Mouse (Mus musculus) layer of hippocampus, adult 11-12 months (tissue): Measurements from ENCODE around the gene Polg2.
A peak's percentile ranks its signal among the peaks of the same experiment; 100 is the strongest.
"Not testable (repeated sequence)": the region's sequence is repeated elsewhere in the genome, so short reads cannot be mapped to it uniquely, and the experiment has no call there.

Experiments used
- DNase-seq: peaks from one replicate; pipeline ENCODE4 v3.0.0; 2022; ENCODE audit warnings: low spot score

The Polg2 gene

DNA sequence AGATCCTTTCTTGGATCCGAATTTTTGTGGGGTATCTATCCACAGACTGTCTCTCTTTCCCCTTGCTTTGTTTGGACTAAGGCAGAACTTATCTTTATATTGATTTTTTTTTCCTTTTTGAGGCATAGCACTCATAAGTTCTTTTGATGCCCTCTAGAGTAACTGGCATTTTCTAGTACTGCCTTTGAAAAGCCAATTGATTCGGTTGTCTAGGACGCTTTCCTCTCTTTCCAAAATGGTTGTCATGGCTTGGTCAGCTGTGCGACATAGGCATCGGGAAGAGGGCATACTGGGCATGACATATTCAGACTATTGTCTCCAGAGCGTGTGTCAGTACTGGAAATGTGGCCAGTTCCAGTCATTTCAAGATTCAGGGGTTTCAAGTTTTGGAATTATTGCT lies 10.3 kb upstream of the Polg2 start:
- no peak for DNase-seq

DNA sequence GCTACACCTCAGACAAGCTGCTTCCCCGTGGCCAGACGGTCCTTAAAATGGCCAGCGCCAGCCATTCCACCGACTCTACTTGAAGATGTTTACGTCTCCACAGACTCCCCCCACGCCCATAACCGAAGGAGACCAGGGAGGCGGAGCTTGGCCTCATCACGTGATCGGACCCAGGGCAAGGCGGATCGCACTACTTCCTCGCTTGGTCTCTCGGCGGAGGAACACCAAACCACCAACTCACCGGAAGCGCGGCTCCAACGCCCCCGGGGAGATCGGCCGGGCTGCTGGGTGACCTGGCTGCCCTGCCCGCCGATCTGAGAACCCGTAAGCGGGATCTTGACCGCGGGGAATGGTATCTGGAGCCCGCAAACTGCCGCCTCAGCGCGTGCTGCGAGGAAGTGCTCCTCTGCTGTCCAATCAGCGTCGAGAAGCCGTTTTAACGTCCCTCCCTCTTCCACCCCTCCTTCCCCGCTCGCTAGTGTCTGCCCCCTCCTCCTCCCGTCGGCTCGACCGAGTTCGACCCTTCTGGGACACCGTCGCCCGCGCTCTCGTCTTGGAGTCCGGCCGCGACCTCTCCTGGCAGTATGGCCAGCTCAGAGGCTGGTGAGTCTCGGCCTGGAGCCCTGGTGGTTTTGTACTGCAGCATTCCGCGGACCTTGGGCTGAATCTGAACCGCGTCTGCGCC lies 9.6 kb upstream of the Polg2 start, which contains the start of the genes Ddx5 and Cep95:
TSS of gene Ddx5 (minus strand) at position 411 of the 685 bp plus-strand sequence.
TSS of gene Cep95 (plus strand) at position 478 of the 685 bp plus-strand sequence.
- DNase-seq, result peak; percentile 98

DNA sequence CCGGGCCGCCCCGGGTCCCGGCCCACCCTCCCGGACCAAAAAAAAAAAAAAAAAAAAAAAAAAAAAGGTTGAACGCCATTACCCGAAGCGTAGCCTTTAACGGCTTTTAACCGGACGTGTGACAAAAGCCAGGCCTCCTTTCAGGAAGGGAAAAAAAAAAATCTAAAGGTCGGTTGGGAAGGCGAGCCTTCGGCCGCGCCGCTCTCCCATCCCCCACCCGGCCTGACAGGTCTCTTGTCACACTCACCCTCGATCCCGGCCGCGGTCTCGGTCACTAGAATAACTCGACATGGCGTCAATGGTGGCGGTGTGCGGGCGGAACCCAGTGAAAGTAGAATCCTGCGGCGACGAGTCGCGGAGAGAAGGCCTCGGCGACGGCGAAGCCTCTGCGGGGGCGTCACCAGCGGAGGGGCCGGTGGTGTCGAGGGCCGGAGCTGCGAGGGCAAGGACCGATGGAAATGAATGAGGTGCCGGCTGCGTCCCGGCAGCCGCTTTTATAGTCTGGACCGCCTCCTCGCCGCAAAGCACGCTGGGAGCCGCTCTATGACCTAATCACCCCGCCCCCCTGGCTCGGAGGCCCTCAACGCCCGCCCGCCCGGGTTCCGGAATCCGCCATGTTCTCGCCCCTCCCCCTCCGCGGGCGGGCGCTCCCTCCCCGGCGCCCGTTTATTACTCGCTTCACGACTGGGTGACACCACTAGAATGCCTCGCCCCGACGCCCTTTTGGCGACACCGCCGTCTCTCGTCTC lies 8.9 kb upstream of the Polg2 start:
- peak; percentile 99 for DNase-seq

DNA sequence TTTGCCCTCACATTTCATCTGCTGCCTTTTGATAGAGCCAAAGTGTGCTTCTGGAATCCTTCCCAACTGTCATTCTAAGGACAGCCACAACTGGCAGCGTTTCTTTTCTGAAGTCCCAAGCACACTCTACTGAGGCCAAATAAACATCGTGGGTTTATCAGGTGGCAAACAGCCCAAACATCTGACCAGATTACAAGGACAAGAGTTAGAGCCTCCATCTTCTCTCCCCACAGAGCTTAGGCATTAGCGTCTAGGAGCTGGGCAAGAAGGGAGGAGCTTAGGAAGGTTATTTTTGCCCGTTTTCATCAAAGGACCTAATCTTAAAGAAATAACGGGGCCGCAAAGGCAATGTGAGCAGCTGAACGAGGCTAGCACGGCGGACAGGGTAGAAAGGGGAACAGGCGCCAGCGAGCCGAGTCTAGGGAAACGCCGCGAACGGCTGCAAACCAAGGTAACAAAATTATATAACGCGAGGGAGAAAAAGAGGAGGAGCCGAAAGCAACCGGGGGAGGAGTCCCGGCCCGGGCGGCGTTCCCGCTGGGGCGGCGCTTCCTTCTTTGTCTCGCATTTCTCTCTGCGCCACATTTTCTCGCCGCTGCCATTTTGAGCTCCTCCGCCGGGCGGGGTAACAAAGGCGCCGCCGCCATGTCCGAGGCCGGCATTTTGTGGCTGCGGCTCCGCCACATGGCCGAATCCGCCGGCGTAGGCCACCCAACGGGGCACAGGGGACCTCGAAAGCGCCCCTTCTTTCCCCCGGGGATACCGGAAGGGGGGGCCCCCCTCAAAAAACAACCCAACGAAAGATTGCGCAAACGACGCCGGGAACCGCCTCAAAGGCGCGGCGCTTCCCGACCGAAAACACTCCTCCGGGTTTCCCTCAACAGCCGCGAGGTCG lies 8.0 kb upstream of the Polg2 start:
- peak; percentile 91 for DNase-seq

DNA sequence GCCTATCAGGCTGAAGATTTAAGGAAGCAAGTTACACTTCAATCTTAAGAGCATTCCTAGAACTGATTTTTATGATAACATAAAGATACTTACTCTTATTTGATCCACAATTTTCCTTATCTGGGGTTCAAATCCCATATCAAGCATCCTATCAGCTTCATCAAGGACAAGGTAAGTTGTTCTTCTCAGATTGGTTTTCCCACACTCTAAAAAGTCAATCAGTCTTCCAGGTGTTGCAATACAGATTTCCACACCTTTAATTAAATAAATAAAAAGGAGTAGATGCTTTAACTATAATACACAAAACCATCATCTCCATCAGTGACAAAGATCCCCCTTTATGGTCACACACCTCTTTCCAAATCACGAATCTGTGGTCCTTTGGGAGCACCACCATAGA lies 5.7 kb upstream of the Polg2 start:
- DNase-seq, result no peak

DNA sequence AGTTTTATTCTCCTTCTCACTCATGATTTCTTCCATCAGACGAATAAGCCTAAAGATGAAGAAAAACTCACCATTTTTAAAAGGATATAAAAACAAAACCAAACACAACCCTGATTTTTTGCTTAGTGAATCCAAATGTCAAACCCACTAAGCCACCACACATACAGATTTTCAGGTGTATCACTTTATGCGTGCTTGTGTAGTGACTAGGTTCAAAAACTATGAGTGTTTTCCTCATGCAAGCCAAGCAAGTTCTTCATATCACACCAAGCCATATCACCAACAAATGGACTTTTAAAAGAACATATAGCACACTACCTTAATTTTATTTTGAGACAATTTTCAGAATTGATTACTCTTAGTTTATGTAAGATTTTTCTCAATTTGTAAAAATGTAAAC lies 5.1 kb upstream of the Polg2 start:
- DNase-seq, result no peak

DNA sequence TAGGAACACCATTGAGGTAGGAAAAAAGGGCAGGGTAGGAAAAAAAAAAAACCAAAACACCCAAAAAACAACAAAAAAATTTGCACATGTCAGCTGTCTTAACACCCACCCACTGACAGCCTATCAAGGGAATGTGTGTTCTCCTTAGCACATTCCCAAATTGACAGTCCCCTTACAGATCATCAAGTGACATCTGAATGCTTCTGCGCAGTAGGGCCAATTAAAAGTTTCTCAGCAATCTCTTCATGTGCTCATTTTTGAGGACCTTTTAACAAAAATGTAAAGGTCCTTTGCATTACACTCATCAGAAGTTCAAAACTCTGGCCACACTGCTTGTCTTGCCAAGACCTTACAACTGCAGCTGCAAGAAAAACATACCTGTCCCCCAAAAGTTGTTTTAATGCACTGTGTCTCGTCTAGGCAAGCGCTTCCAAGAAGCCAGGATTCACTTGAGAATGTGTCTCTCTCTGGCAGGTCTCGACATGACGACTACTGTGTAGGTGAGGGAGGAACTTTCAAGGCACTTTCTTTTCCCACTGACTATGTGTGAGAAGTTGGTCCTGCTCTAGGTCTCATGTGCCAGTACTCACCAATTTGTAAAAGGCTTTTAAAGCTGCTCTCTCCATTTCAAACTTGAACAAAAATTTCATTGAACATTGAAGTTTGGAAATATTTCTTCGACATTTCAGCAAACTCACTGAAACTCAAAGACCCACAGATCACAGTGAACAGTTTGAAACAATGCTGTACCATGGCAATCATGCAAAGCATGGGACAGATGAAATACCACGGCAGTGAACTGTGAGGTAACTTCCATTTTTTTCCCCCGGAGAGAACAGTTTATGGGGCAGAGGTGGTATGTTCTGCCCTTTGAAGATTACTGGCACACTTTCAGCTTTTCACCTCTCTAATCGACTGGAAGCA lies 3.8 kb upstream of the Polg2 start:
- no peak for DNase-seq

DNA sequence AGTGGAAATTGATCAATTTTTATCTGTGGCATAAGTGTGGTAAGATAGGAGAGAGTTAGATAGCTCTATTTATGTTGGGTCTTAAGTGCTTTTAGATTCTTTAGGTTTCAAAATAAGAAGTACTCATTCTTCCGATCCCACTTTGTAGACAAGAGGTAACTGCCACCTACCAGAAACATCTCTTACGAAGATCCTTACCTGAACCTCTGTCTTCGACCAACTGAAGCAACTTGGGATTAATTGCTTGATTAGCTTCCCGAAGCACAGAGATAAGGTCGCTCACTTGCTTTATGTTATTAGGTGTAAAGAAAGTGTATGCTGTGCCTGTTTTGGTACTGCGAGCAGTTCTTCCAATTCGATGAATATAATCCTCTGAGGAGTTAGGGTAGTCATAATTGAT lies 2.9 kb upstream of the Polg2 start:
- not testable (repeated sequence) for DNase-seq

DNA sequence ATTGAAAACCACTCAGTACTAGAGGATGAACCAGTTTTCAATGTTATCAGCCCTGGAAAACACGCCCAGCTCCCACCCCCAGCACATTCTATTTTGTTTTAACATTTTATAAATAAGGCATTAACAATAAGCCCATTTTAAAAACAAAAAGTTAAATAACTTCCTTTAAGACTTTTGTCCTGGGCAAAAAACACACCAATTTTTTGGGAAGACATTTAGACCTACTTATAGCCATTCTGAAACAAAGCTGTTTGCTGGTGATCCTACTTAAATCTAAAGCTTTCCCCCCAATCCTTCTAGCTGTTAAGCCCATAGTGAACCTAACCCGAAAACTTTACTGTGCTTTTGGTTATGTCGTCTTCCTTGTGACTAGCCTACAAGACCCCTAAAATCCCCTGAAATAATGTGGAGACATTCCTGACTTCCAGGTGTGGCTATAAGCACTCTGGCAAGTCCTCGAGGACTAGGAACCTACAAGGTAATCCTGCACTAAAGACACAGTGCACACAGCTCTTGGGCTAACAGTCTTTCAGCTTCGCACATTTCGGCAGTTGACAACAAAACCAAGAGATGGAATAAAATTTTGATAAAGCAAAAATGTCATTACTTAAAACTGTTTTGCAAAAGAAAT lies 1.4 kb upstream of the Polg2 start:
- no peak for DNase-seq

DNA sequence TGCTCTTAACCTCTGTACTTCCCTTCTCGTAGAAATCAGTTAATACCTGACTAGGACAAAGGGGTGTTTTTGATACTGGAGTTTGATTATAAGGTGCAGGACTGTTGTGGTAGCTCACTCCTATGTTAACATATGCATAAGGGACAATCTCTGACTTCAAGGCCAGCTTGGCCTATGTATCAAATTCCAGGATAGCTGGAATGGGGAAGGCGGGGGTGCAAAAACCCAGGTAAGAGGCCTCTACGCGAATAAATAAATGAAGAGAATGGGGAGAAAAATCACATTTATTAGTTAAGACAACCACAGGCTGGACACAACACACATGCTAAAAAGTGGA lies 720 bp upstream of the Polg2 start:
- no peak for DNase-seq

DNA sequence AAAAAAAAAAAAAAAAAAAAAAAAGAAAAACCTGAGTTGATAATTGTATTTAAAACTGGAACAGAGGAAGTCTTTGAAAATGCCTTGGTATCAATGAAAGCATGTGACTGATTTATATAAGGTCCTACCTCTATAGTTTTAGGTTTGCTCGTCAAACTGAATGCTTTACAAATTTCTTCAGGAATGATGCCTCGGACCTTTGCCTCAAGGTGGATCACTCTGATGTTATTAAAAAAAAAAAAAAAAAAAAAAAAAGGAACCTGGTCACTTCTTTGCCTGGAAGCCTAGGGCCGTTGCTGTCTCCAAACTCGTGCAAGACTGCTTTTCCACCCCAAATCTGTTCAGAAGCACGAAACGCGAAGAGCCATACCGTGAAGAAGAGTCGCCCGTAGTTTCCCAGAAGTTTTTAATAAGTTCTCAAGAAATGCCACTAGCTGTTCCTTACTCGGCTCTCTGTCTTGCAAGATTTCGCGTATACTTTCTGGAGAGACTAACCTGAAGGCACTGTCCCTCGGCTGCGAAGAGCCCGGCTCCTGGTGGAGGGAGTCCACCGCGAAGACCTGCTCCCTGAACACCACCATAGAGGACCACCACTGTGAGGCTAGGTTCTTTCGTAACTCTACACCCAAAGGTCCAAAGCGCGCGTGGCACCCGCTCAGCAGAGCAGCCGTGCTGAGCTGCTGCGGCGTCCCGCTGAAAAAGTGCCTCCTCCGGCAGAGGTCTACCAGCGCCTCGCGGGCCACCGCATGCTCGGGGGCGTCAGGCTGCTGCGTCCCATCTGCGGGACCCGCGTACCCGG lies 549 bp downstream of the Polg2 start:
- no peak for DNase-seq

DNA sequence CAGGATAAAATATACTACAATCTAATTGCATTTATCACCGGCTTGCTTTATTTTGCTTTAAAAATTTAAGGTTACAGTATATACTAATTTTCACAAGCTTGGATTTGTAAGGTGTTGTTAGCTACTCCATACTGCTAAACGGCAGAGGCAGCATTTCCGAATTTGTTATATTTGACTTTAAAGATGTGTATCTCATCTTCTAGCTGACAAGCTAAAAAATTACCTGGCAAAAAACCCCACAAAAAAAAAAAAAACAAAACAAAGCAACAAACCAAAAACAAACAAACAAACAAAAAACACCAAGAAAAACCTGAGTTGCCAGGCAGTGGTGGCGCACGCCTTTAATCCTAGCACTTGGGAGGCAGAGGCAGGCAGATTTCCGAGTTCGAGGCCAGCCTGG lies 1.2 kb downstream of the Polg2 start:
- no peak for DNase-seq

DNA sequence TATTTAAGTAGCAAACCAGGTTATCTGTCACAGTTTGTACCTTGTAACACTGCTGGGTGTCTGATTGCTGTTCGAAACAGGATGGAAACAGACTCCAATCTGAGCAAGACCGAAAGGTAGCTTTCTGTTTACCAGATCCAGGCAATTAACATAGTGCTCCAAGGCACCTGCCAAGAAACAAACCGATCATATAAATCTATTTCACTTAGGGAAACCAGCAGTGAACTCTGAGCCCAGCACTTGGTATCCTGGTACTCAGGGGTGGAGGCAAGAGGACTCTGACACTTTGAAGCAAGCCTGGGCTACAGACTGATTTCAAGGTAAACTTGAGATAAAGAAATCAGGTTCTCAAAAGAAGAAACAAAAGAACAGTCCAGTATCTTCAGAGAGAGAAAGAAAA lies 1.9 kb downstream of the Polg2 start:
- no peak for DNase-seq

DNA sequence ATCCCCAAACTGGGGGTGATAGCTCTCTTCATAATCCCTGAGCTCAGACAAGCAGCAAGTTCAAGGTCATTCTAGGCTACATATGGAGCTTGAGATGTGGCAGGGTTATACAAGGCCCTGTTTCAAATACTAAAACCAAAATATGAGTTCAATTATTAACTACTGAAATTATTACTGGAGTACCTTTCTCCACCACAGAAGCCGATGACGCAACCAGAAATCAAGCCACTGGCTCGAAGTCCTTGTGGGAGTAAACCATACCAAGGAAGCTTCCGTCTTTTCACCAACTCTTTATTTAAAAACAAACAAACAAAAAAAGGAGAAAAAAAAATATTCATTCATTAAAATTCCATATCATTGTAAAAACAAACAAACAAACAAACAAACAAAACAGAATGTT lies 2.4 kb downstream of the Polg2 start:
- DNase-seq, result no peak

DNA sequence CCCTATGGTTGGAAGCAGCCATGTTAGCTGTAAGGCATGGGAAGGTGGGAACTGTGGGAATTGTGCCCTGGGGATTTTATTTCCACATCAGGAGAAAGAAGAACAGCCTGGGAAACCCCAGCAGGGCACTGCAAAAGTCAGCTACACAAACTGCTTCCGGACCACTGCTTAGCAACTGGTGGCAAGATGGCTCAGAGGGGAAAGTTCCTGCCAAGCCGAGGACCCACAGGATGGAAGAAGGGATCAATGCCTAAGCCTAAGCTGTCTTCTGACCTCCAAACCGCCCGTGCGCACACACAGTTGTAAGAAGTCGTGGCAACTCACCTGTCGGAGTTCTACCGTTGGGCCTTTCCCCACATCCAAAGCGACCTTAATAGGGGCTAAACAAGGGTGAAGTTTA lies 6.3 kb downstream of the Polg2 start:
- DNase-seq, result no peak

DNA sequence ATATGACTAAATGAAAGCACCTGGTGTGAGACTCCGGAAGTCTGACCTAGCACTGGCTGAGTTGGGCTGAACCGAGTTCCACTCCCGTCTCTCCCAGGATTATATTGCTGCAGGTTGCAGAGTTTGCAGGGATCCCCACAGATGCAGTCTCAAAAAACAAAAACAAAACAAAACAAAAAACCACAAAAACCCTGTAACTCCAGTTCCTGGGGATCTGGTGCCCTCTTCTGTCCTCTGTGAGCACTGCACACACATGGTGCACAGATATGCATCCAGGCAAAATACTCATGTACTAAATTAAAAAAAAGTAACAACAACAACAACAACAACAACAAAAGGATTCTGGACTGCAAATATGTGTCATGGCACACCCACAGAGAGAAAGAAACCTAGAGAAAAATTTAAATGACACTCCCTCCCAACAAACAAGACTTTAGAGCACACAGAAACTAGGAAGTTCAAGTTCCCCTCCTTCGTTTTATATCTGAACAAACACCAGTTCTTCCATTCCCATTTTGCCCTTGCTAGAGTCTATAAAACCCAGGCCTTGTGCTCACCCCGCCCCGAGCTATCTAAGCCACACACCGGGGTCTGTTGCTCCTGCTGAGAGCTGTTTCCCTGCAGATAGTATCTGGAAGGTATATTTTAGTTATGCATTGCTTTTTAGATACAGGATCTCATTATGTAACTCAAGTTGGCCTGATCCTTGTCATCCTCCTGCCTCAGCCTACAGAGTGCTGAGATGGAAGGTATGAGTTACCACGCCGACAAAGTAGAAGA lies 9.0 kb downstream of the Polg2 start:
- no peak for DNase-seq

DNA sequence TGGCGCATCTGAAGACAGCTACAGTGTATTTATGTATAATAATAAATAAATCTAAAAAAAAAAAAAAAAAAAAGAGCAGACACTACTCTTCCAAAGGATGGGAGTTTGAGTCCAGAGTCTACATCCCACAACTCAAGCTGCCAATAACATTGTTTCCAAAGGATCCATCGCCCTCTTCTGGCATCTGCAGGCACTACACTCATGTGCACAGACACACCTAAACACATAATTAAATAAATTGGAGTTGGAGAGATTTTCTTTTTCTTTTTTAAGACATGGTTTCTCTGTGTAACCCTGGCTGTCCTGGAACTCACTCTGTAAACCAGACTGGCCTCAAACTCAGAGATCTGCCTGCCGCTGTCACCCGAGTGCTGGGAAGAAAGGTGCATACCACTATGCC lies 11.8 kb downstream of the Polg2 start:
- no peak for DNase-seq

DNA sequence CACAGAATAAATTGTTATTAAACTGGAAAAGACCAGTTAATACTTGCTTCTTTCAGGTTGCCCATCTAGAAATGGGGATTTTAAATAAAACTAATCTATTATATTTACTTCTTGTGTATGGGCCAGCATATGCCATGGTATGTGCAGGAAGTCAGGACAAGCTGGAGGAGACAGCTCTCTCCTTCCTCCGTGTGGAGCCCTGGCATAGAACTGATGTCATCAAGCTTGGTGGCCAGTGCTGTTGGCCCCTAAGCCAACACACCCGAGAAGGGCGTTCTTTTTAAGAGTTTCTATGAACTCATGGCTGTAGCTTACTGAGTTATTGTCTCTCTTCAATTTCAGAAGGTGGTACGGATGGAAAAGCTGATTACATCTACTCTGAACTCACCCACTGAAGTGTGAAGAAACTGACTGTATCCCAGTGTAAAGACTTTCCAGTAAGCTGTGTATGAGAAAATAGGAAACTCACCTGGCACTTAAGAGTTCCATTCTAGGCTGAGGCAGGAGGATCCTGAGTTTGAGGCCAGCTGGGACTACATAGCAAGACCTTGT lies 12.7 kb downstream of the Polg2 start:
- DNase-seq, result no peak

DNA sequence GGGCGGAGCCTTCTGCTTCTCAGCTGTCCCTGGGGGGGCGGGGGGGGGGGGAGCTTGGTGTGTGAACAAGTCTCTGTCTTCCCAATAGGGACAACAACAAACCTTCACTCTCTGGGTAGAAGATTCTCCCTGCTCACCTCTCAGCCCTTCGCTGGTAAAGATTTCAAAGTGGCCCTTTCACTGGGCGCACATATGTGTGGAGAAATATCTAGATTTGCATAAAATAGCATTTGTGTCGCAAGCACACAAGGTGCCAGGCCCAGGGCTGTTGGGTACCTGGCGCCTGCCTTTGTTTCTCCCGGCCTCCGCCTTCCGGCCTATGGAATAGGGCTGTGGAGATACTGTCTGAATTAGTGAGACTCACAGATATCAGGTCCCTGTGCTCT lies 16.5 kb downstream of the Polg2 start:
- DNase-seq, result no peak
